Mouse (Mus musculus) natural killer cell, adult 2 months (primary cell): ENCODE measurements around the gene Sdc1.

Experiments used
- DNase-seq, 2 experiments: peaks; one replicate each; pipeline ENCODE4 v3.0.0; 2022; ENCODE audit warnings: low spot score in 2 of 2

Sdc1 gene

DNA sequence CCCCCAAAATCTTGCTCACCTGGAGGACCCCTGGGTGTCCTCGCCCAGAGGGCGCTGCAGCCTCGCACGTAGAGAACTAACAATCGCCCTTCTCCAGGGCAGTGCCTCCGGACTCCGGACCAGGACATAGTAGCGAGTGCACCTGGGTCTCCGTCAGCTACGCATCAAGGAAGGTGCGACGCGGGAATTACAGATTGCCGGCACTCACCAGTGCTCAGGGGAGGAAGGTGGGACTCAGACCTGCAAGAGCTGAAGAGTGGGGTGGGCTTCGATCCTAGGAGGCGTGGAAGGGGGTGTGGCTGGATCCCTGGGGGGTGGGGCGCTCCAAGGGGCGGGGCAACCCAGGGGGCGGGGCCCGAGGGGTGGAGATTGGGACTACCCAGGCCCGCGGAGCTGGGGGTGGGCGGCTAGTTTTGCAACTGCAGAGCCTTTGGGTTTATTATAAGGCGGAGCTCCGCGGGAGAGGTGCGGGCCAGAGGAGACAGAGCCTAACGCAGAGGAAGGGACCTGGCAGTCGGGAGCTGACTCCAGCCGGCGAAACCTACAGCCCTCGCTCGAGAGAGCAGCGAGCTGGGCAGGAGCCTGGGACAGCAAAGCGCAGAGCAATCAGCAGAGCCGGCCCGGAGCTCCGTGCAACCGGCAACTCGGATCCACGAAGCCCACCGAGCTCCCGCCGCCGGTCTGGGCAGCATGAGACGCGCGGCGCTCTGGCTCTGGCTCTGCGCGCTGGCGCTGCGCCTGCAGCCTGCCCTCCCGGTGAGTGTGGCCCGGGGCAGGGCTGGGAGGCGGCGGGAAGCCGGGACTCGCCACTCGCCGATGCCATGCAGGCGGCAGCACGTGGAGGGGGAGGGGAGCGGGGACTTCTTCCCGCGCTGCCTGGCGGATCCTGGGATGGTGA lies at the start of gene Sdc1:
Sdc1 (plus strand) TSS at position 378 of the 898 bp plus-strand sequence.
- peak in 1 of 2 experiments; percentile 38 for DNase-seq

GRCm38 (mm10) chr12:8726890-8727289 lies 44.2 kb upstream of the Sdc1 start:
- no peak for DNase-seq

- DNase-seq, result no peak
These were observed 42.4 kb upstream of the Sdc1 start for GRCm38 (mm10) chr12:8728739-8729138.

GRCm38 (mm10) chr12:8753654-8754053 lies 17.5 kb upstream of the Sdc1 start:
- no peak for DNase-seq

DNA sequence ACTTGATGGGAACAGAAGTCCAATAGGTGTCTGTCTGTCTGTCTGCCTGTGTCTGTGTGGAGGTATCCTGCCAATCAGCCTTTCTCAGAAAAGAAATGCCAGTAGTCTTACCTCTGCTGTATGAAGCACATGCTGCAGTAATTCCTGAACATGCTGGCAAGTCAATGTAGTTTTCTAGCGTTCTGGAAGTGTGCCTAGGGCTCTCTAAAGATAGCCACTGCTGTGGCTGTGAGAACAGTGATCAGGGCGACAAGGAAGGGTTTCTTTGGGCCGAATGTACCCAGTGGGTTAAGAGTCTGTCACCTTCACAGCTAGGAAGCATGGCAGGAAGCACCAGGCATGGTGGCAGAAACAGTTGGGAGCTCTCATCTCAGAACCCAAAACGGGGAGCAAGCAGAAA lies 17.0 kb upstream of the Sdc1 start:
- DNase-seq, result no peak

DNA sequence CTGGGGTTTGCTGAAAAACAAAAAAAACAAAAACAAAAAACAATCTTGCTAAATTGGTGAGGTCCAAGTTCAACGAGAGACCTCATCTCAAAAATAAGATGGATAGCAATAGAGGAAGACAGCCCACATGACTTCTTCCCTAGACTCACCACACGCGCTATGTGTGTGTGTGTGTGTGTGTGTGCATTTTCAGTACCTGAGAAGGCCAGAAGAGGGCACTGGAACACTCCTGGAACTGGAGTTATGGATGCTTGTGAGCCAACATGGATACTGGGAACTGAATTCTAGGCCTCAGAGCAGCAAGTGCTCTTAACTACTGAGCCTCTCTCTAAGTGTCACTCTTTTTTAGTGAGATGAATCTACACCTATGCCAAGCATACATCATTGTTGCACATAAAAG lies 13.1 kb upstream of the Sdc1 start:
- DNase-seq, result no peak

- no peak for DNase-seq
These were observed 12.0 kb upstream of the Sdc1 start for GRCm38 (mm10) chr12:8759115-8759514.

DNA sequence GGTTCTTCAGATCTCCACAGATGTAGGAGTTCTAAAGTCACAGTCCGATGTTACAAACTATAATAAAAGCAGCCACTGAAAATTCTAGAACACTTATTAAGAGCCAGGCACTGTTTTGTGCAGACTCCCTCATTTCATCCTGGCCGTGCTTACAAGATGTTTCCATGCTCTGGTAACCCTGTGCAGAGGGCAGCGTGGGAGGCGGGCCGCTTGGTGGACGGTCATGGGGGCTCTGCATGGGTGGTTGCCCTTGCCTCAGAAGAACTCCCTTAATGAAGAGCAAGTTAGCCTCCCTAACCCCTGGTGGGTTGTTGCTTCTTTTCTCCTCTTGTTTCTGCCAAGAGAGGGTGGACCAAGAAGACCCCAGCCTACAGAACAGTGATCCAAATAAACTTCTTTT lies 11.3 kb upstream of the Sdc1 start:
- DNase-seq, result no peak

- DNase-seq, result no peak
These were observed 10.6 kb upstream of the Sdc1 start for GRCm38 (mm10) chr12:8760561-8760960.

DNA sequence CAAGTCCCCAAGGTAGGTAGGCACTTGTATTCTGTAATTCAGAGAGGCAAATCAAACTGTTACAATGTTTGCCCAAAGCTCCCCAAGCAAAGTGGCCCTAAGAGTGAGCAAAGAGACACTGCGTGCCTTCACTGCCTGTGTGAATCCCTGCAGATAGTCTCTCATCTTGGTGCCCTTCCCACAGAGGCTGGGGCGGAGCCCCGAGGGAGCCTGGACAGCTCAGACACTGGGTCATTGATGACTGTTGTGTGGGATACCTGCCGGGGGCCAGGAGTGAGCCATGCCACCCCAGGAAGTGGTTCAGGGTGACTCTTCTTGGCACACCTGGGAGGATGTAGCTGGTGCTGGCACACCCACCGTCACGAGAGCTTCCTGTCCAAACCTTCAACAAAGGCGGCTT lies 10.1 kb upstream of the Sdc1 start:
- no peak for DNase-seq

- no peak for DNase-seq
These were observed 8.5 kb upstream of the Sdc1 start for GRCm38 (mm10) chr12:8762667-8763066.

DNA sequence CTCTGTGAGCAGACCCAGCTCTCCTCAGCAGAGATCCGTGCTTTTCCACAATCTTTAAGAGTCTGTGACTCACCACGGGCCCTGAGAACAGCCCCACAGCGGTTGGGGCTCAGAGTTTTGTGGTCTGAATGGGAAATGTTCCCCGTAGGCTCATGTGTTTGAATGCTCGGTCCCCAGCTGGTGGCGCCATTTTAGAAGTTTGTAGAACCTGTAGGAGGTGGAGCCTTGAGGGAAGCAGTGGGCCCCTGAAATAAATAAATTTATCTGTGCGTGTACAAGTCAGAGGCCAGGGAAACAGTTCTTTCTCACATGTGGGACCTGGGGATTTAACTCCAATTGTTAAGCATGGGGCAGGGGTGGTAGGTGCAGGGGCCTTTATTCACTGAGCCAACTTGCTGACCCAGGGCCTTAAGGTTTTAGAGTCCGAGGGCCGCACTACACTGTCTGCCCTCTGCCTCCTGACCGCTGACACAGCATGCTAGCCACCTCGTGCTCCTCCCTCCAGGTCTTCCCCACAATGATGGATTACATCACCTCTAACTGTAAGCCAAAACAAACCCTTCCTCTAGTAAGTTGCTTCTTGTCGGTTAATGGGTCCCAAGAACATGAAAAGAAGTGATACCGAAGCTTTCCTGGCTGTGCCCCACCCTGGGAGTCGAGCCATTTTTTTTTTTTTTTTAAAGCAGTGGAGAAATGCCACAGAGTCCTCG lies 6.7 kb upstream of the Sdc1 start:
- no peak for DNase-seq

DNA sequence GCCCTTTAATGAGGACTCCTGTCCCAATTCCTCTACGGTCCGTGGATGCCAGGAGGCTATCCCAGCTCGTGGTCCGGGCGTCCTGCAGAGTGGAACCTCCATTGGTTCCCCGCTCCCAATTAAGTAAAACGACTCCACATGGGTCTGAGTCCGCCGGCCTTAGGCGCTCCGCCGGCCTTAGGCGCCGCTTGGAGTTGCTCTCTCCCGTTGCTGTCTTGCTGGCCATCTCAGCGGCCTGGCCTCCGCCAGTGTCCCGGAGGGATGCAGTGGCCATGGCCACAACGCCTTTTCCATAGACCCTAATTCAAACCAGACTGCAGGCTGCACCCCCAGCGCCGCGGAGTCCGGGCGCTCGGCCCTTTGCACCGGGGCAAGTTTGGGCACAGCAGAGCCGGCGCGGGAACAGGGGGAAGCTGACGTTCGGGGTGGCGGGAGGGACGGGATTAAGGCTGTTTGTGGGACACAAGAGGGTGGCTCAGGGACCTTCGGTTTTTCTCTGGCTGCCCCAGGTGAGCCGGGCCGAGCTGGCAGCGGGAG lies 789 bp downstream of the Sdc1 start:
- DNase-seq, result no peak

DNA sequence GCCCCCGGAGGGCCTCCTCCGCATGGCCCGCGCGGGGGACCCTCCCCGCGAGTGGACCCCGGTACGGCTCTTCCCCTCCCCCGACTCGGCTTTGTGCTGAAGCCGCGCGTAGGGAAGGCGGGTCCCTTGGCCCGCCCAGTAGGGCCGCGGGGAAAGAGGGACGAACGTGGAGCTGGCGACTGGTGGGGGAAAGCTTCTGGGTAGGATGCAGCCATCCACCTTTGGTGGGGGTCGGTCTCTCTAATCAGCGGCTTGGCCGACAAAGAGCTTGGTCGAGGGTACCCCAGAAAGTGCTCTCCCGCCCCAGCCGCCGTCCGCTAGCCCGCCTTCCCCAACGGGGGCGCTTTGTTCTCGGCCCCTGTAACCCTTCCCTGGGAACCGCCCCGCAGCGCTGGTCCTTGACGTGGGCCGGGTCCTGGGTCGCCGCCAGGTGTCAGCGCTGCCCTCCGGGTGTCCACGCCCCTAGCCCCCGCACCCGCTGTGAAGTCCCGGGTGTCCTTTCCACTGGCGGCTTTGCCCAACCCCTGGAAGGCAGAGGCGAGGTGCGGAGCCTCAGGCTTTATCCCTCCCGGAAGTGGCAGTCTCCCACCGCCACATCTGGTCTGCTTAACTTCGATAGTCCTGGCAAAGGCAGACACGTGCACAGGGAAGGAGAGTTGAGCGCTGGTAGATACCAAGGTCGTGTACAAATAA lies 1.5 kb downstream of the Sdc1 start:
- DNase-seq, result peak in 1 of 2 experiments; percentile 26

DNA sequence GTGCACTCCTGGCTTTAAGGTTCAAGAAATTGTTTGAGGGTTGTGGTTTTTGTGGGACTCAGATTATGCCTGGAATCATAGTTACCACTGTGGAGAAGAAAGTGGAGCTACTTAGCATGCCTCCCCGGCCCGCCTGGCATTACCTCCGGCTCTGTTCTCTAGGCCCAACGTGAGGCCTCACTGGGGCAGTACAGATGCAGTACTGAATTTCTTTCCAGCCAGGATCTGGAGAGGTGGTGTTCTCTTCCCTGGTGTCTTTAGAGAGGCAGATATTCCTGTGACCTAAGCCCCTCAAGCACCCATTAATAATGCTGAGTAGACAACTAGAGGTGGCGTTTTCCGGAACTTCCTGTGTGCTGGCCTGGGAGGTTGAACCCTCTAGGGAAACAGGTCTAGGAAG lies 2.2 kb downstream of the Sdc1 start:
- DNase-seq, result no peak

DNA sequence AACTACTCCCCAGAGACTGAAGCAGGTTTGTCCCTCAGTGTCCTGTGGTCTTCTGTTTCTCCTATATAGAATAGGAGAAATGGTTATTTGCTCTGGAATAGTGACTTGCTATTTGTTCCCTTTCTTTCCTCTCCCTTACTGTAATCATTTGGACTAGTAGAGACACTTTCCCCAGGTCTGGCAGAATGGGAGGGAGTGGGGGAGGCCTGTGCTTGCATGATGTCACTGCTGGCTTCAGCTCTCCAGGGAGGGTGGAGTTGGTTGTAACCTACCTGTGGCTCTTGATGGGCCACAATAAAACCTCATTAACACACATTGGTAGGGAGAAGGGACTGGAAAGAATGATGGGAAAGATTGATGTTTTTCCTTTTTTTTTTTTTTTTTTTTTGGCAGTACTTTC lies 3.1 kb downstream of the Sdc1 start:
- DNase-seq, result no peak

GRCm38 (mm10) chr12:8776206-8776605 lies 5.1 kb downstream of the Sdc1 start:
- no peak for DNase-seq

DNA sequence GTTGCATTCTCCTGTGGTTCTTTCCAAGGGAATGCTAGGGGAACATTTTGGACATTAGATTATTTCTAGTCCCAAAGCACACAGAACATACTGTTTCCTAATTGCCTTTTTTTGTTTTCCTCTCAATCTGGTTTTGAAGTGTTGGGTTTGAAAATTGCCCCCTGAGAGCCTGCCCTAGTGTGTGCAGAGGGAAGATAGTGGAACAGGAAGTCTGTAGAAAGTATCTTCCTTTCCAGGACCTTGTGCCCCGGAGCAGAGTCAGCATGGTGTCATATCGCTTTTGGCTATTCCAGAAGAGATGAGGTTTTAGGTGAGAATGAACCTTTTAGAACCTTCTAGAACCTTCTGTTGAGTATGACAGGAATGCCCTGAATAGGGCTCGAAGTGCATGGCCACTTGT lies 5.6 kb downstream of the Sdc1 start:
- DNase-seq, result no peak

- DNase-seq, result no peak
These were observed 7.0 kb downstream of the Sdc1 start for GRCm38 (mm10) chr12:8778106-8778505.

GRCm38 (mm10) chr12:8779851-8780250 lies 8.7 kb downstream of the Sdc1 start:
- no peak for DNase-seq

GRCm38 (mm10) chr12:8781121-8781520 lies 10.0 kb downstream of the Sdc1 start:
- DNase-seq, result no peak

DNA sequence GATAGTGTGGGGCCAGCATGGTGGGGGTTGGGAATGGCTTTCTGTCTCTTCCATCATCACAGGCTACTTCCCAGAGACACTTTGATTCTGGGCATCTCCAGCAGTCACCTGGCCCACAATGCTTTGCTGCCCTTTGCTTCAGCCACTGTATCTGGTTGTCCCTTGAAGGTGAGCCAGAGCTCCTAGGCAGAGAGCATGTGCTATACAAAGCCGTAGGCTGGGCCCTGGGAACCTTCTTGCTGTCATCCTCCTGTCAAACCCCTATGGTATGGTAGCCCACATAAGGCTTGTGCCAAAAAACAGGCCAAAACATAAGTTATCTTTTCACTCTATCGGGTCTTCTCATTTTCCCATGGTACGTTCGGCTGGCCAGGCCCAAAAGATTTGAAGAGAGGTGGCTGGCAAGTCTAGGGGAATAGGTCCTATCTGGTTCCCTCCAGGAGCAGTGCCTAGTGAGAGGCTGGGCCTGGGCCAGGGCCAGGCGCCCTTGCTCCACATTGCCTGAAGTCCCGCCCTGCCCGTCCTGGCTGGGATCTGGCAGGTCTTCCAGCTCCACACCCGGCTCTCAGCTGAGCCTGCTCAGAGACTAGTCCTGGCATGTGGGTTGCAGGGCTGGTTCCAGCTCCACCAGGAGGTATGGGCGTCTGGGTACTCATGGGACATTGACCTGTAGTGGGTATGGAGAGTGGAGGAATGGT lies 10.7 kb downstream of the Sdc1 start:
- no peak for DNase-seq
